Mouse (Mus musculus): Measurements from ENCODE around the gene Ap5z1. TPM values are rescaled to one million over a fixed set of nuclear protein-coding genes. Genes with fewer than 3 reads are reported as not detected.
A peak's percentile ranks its signal among the peaks of the same experiment; 100 is the strongest.

Ap5z1 gene
- polyA plus RNA-seq (2015; fragmentation: Nextera tagmentation; extraction: Ambion mirVana) = 9.8 and 9.9 TPM in 2 replicates

DNA sequence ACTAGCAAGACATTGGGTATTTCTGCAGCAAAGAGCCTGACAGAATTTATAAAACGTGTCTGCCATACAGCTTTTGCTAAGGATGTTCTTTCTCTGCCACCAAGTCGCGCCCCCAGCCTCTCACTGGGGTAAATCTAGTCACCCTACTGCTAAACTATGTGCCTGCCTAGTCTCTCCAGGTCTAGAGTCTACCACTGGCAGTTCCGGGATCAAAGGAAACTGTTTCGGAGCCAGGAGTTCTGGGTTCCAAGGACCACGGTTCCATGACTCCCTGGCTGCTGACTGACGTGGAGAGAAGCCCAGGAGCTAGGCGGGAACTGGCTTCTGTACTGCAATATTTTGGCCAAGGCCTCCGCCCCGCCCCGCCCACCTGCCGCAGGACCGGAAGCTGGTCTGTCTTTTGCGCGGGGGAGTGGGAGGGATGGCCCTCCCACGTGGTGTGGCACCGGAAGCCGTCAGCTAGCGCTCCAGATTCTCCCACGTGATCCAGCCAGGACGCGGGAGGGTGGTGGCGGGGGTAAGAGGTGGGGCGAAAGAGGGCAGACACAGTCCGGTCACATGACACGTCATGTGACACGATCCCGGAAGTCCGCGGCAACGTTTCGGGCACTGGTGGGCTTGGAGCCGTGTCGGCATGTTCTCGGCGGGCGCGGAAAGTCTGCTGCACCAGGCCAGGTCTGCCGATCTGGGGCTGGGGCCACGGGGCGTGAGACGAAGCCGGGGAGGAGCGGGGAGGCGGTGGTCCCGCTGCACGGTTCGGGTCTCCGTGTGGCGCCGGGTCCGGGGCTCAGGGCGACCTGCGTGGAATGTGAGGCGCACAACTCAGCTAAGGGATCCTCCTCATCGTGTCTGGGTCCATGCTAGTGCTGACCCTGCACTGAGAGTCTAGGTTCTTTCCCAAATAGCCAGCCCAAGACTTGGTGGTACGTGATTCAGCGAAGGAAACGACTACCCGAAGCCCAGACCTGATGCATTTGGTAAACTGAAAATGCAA, at the start of gene Ap5z1:
Ap5z1 (plus strand) TSS at position 484 of the 994 bp plus-strand sequence.
- Histone ChIP-seq H3K27ac (peak within 1 kb of the TSS; percentile 93), H3K9me3 (no peaks in the 10 kb centered on the region), H3K36me3 (peaks cover 41% of the 10 kb centered on the region), H3K27me3 (no peaks in the 10 kb centered on the region), H3K9ac (peak within 1 kb of the TSS; percentile 44), H3K4me3 (peak within 1 kb of the TSS; percentile 60), H3K4me1 (peaks cover 19% of the 10 kb centered on the region), H3K4me2 (peak within 1 kb of the TSS; percentile 60)
- WGBS = 1% methylated on average over 60 of the region's 60 CpGs
- peak; percentile 91 for ATAC-seq (ENCODE audit: insufficient number of reproducible peaks, low FRiP score, low TSS enrichment, low read depth)

GRCm38 (mm10) chr5:142415401-142415800, 48.3 kb upstream of the Ap5z1 start:
- Histone ChIP-seq H3K9ac (no peak overlapping the region), H3K36me3 (peaks cover 20% of the 10 kb centered on the region; the same call in 1 of the 2 replicates), H3K4me2 (no peak overlapping the region), H3K4me1 (peaks cover 45% of the 10 kb centered on the region), H3K27ac (no peak overlapping the region), H3K27me3 (no peaks in the 10 kb centered on the region), H3K4me3 (no peak overlapping the region), H3K9me3 (no peaks in the 10 kb centered on the region)
- no peak for ATAC-seq (ENCODE audit: insufficient number of reproducible peaks, low FRiP score, low TSS enrichment, low read depth)
- 22% methylated on average over 6 of the region's 6 CpGs for whole genome bisulfite sequencing

DNA sequence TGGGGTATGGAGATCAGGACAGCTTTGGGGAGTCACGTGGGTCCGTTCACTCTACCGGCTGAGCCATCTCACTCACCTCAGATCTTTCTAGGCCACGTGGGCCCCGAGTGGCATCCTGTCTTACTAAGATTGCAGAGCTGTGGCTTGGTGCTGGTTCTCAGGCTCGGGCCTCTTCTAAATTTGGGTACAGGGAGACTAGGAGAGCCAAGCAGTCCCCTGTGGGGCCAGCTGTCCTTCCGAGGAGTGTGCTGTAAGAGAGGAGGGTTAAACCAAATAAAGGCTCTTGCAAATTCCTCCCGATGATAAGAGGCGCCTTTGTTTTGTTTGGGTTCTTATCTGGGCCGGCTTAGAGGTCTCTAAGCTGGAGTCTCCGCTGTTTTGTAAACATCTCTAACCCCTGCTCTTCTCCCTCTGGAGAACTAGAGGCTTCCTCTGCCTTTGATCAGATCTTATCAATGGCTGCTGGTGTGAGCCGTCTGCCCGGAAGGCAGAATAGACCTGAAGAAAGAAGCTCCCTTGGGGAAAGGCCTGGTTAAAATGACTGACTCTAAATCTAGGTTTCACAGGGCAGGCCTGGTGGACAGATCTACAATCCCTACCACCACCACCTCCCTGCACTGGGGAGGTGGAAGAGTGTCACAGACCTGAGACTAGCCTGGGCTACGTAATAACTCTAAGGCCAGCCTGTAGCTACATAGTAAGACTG, 47.5 kb upstream of the Ap5z1 start:
- 37% methylated on average over 14 of the region's 14 CpGs for WGBS
- no peak overlapping the region for H3K4me2 ChIP-seq
- no peak overlapping the region for H3K4me3 ChIP-seq
- H3K9ac ChIP-seq = no peak overlapping the region
- H3K4me1 ChIP-seq = peaks cover 41% of the 10 kb centered on the region
- ATAC-seq (ENCODE audit: insufficient number of reproducible peaks, low FRiP score, low TSS enrichment, low read depth) = no peak
- H3K36me3 ChIP-seq = peaks cover 22% of the 10 kb centered on the region; the same call in 1 of the 2 replicates
- no peaks in the 10 kb centered on the region for H3K9me3 ChIP-seq
- H3K27me3 ChIP-seq = no peaks in the 10 kb centered on the region
- H3K27ac ChIP-seq = no peak overlapping the region

DNA sequence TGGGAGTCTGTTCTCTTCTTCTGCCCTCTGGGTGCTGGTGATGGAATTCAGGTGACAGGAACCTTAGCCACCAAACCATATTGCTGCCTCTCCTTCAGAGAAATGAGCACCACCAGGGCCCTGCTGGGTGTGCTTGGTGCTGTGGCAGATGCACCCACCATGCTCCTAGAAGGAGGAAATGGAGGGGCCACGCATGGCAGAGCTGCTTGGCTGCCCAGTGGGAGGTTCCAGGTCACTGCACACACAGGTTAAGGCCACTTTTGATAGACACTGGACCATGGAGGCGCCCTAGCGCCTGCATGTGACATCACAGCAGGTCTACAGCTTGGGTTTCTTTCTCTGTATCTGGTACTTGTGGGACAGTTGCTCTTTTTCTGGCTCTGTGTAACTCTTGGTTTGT, 46.6 kb upstream of the Ap5z1 start:
- Histone ChIP-seq H3K4me2 (no peak overlapping the region), H3K4me1 (peaks cover 41% of the 10 kb centered on the region), H3K4me3 (no peak overlapping the region), H3K27ac (no peak overlapping the region), H3K9me3 (no peaks in the 10 kb centered on the region), H3K27me3 (no peaks in the 10 kb centered on the region), H3K36me3 (peaks cover 30% of the 10 kb centered on the region; the same call in 1 of the 2 replicates), H3K9ac (no peak overlapping the region)
- no peak for ATAC-seq (ENCODE audit: insufficient number of reproducible peaks, low FRiP score, low TSS enrichment, low read depth)
- 85% methylated on average over 3 of the region's 3 CpGs for WGBS

GRCm38 (mm10) chr5:142417876-142418275, 45.9 kb upstream of the Ap5z1 start:
- Histone ChIP-seq H3K4me2 (no peak overlapping the region), H3K9me3 (no peaks in the 10 kb centered on the region), H3K36me3 (peaks cover 33% of the 10 kb centered on the region; the same call in 1 of the 2 replicates), H3K27me3 (no peaks in the 10 kb centered on the region), H3K4me1 (peaks cover 34% of the 10 kb centered on the region), H3K4me3 (no peak overlapping the region), H3K27ac (no peak overlapping the region), H3K9ac (no peak overlapping the region)
- WGBS = 76% methylated on average over 9 of the region's 9 CpGs
- ATAC-seq (ENCODE audit: insufficient number of reproducible peaks, low FRiP score, low TSS enrichment, low read depth) = no peak

DNA sequence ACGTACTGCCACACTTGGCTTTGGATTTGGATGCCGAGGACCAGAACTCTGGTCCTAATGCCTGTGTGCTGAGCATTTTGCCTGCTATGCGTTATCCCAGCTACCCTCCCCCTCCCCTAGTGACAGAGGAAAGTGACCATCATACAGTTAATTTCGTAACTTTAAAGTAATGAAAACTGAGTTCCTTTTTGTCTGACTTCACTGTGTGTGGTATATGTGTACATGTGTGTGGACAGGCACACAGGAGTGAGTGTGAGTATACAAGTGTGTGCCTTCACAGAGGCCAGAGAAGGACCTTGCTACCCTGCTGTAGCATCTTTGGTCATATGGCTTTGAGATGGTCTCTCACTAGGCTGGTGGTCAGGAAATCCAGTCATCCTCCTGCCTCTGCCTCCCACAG, 45.3 kb upstream of the Ap5z1 start:
- ATAC-seq (ENCODE audit: insufficient number of reproducible peaks, low FRiP score, low TSS enrichment, low read depth) = no peak
- Histone ChIP-seq H3K27ac (no peak overlapping the region), H3K9ac (no peak overlapping the region), H3K27me3 (no peaks in the 10 kb centered on the region), H3K4me1 (peaks cover 29% of the 10 kb centered on the region), H3K36me3 (peaks cover 33% of the 10 kb centered on the region; the same call in 1 of the 2 replicates), H3K9me3 (no peaks in the 10 kb centered on the region), H3K4me2 (no peak overlapping the region), H3K4me3 (no peak overlapping the region)
- 93% methylated on average over 4 of the region's 4 CpGs for WGBS

DNA sequence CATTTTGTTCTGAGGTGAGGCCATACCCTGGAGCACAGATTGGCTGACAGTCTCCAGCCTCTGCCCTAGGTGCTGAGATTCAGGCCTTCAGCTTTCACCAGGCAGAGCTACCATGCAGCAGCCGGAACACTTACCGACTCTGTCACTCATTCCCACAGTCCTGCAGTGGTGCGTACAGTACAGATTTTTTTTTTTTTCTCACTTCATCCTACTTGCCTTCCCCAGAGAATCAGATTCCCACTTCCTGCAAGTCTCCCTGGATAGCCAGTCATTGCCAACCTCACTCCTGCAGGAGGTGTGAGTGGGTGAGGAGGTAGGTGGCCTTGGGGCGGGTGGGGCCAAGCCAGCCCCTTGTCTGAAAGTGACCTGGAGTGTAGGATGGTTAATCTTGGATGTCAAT, 43.4 kb upstream of the Ap5z1 start:
- ATAC-seq (ENCODE audit: insufficient number of reproducible peaks, low FRiP score, low TSS enrichment, low read depth) = no peak
- Histone ChIP-seq H3K4me3 (no peak overlapping the region), H3K9me3 (no peaks in the 10 kb centered on the region), H3K36me3 (peaks cover 33% of the 10 kb centered on the region; the same call in 1 of the 2 replicates), H3K9ac (no peak overlapping the region), H3K4me2 (no peak overlapping the region), H3K27ac (no peak overlapping the region), H3K4me1 (peaks cover 28% of the 10 kb centered on the region), H3K27me3 (no peaks in the 10 kb centered on the region)
- WGBS = 94% methylated on average over 4 of the region's 4 CpGs

- H3K4me1 ChIP-seq = peaks cover 30% of the 10 kb centered on the region
- no peak for ATAC-seq (ENCODE audit: insufficient number of reproducible peaks, low FRiP score, low TSS enrichment, low read depth)
- no peak overlapping the region for H3K4me3 ChIP-seq
- no peak overlapping the region for H3K9ac ChIP-seq
- peaks cover 33% of the 10 kb centered on the region; the same call in 1 of the 2 replicates for H3K36me3 ChIP-seq
- H3K27ac ChIP-seq = no peak overlapping the region
- H3K4me2 ChIP-seq = no peak overlapping the region
- no peaks in the 10 kb centered on the region for H3K9me3 ChIP-seq
- 85% methylated on average over 9 of the region's 9 CpGs for WGBS
- no peaks in the 10 kb centered on the region for H3K27me3 ChIP-seq
Observed at GRCm38 (mm10) chr5:142420920-142421319, 42.8 kb upstream of the Ap5z1 start.

DNA sequence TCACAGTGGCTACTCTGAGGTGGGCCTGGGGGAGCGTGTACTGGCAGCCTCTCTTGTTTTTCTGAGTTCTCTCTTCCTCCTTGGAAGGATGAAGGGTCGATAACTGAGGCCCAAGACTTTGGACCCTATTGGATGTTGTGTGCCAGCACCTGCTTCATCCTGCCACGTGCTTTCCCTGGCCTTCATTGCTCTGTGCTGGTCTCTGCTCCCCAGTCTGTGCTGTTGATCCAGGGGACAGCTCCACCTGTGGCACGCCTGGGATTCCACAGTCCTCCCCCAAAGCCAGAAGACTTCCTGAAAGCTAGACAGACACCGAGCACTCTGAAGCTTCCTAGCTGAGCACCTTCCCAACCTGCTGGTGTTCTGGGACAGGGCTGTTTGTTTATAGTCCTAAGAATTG, 41.9 kb upstream of the Ap5z1 start:
- Histone ChIP-seq H3K9ac (no peak overlapping the region), H3K4me3 (no peak overlapping the region), H3K9me3 (no peaks in the 10 kb centered on the region), H3K4me2 (no peak overlapping the region), H3K4me1 (peaks cover 31% of the 10 kb centered on the region), H3K27ac (no peak overlapping the region), H3K36me3 (peaks cover 33% of the 10 kb centered on the region; the same call in 1 of the 2 replicates), H3K27me3 (no peaks in the 10 kb centered on the region)
- WGBS = 83% methylated on average over 5 of the region's 5 CpGs
- no peak for ATAC-seq (ENCODE audit: insufficient number of reproducible peaks, low FRiP score, low TSS enrichment, low read depth)

GRCm38 (mm10) chr5:142423141-142423540, 40.6 kb upstream of the Ap5z1 start:
- WGBS = 82% methylated on average over 10 of the region's 10 CpGs
- no peak overlapping the region for H3K27ac ChIP-seq
- ATAC-seq (ENCODE audit: insufficient number of reproducible peaks, low FRiP score, low TSS enrichment, low read depth) = no peak
- H3K4me2 ChIP-seq = no peak overlapping the region
- no peaks in the 10 kb centered on the region for H3K9me3 ChIP-seq
- H3K27me3 ChIP-seq = no peaks in the 10 kb centered on the region
- no peak overlapping the region for H3K4me3 ChIP-seq
- H3K9ac ChIP-seq = no peak overlapping the region
- H3K4me1 ChIP-seq = peaks cover 40% of the 10 kb centered on the region
- H3K36me3 ChIP-seq = peaks cover 33% of the 10 kb centered on the region; the same call in 1 of the 2 replicates

DNA sequence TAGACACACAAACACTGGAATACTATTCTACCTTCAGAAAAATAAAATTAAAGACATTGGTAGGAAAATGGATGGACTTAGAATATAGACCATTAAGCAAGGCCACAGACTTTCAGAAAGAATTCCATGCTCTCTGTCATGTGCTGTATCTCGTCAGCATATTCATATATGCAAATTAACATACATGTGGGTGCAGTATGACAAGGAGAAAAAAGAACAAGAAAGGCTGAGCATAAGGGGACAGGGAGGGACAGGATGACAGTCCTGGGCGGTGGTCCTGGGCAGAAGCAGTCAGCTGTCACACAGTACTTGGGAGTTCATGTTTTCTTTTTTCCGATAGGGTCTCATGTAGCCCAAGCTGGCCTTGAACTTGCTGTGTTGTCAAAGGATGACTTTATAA, 40.0 kb upstream of the Ap5z1 start:
- Histone ChIP-seq H3K9me3 (no peaks in the 10 kb centered on the region), H3K4me1 (peaks cover 40% of the 10 kb centered on the region), H3K9ac (no peak overlapping the region), H3K36me3 (peaks cover 29% of the 10 kb centered on the region; the same call in 1 of the 2 replicates), H3K27me3 (no peaks in the 10 kb centered on the region), H3K27ac (peak overlapping the region; percentile 87; the same call in 1 of the 2 replicates), H3K4me2 (no peak overlapping the region), H3K4me3 (no peak overlapping the region)
- ATAC-seq (ENCODE audit: insufficient number of reproducible peaks, low FRiP score, low TSS enrichment, low read depth) = no peak
- WGBS = 60% methylated on average over 3 of the region's 3 CpGs
